Mouse (Mus musculus) MEL (cell line): Measurements from ENCODE around the gene Kdelr3.

Experiments used
- CTCF ChIP-seq, 3 experiments: IDR thresholded peaks in 2 of 3; conservative IDR thresholded peaks in 1 of 3; 2 replicates each; pipeline ENCODE4 v1.5.1; 2011 to 2012; ENCODE audit warnings: low read length in 3 of 3, low read depth in 2 of 3, mild to moderate bottlenecking in 2 of 3, improper control_type of control experiment in 1 of 3, inconsistent platforms in 1 of 3, mixed read lengths in 1 of 3, moderate library complexity in 1 of 3; ENCODE audit not compliant: control insufficient read depth in 1 of 3, insufficient read depth in 1 of 3, poor library complexity in 1 of 3, severe bottlenecking in 1 of 3
- MAX ChIP-seq: IDR thresholded peaks from 2 replicates; pipeline ENCODE4 v1.6.1; 2011; ENCODE audit warnings: low read length, improper control_type of control experiment

- TF ChIP-seq CTCF (IDR thresholded peaks at IDR 0.05 in 2 of 3, conservative IDR thresholded peaks at IDR 0.05 in 1 of 3; ENCODE audit: control insufficient read depth in 1 of 3, insufficient read depth in 1 of 3, low read depth in 2 of 3, low read length in 3 of 3, poor library complexity in 1 of 3, severe bottlenecking in 1 of 3) (no peak), MAX (no peak)
Measured at GRCm38 (mm10) chr15:79519400-79520220, 3.4 kb downstream of the Kdelr3 start.
